Mouse (Mus musculus) lung, embryonic 14.5 days (tissue): ENCODE measurements around the gene Ptprd. TPM values are rescaled to one million over a fixed set of nuclear protein-coding genes. Genes with fewer than 3 reads are reported as not detected.
A peak's percentile ranks its signal among the peaks of the same experiment; 100 is the strongest.

Experiments used
- ATAC-seq: fragments of 200-750 bp; cut with Nextera tagmentation; 2 replicates; pipeline ENCODE4 v1.8.0; 2017; ENCODE audit warnings: mild to moderate bottlenecking, moderate TSS enrichment, moderate library complexity; ENCODE audit not compliant: insufficient read depth
- DNase-seq: peaks from one replicate; pipeline ENCODE4 v3.0.0-alpha.2; 2015
- H3K27ac ChIP-seq: fragments of 300-500 bp; sonication (generic); 2 replicates; pipeline ENCODE4 v1.5.1; 2014; ENCODE audit warnings: low read depth, mild to moderate bottlenecking, moderate library complexity
- H3K27me3 ChIP-seq: fragments of 300-500 bp; sonication (generic); 2 replicates; pipeline ENCODE4 v1.6.1; 2014; ENCODE audit warnings: low read length, control low read depth; ENCODE audit not compliant: insufficient read depth
- H3K36me3 ChIP-seq: fragments of 300-500 bp; sonication (generic); 2 replicates; pipeline ENCODE4 v1.6.1; 2014; ENCODE audit warnings: control low read depth; ENCODE audit not compliant: insufficient read depth
- H3K4me1 ChIP-seq: fragments of 300-500 bp; sonication (generic); 2 replicates; pipeline ENCODE4 v1.6.1; 2014; ENCODE audit warnings: antibody characterized with exemption, control low read depth; ENCODE audit not compliant: insufficient read depth
- H3K4me2 ChIP-seq: fragments of 300-500 bp; sonication (generic); 2 replicates; pipeline ENCODE4 v1.6.1; 2014; ENCODE audit warnings: mild to moderate bottlenecking
- H3K4me3 ChIP-seq: fragments of 300-500 bp; sonication (generic); 2 replicates; pipeline ENCODE4 v1.5.1; 2014; ENCODE audit warnings: low read depth, low read length
- H3K9ac ChIP-seq: fragments of 300-500 bp; sonication (generic); 2 replicates; pipeline ENCODE4 v1.6.1; 2014
- H3K9me3 ChIP-seq: fragments of 300-500 bp; sonication (generic); 2 replicates; pipeline ENCODE4 v1.6.1; 2016; ENCODE audit warnings: low read depth, low read length, control low read depth
- CTCF ChIP-seq: IDR thresholded peaks from 2 replicates; pipeline ENCODE4 v1.5.1; 2016; ENCODE audit warnings: antibody characterized with exemption, low read depth
- WGBS: fragments of 180-500 bp; shearing (Covaris S2); extraction: QIAGEN DNeasy Blood & Tissue Kit; methylation state at CpG from one replicate; pipeline ENCODE4 v1.1.7; 2014; 5-methylcytosine and 5-hydroxymethylcytosine counted together
- polyA plus RNA-seq: library from polyadenylated mRNA; unstranded; fragments of >200 nt; fragmentation: Nextera tagmentation; extraction: Ambion mirVana; gene quantifications from 2 replicates; pipeline ENCODE4 v1.2.1, GENCODE M21; 2014

The Ptprd gene
- polyA plus RNA-seq, 1 experiment from 2014 or later = 25.3 TPM

- no peak overlapping the region for H3K4me2 ChIP-seq
- ATAC-seq (peak; percentile 54; the same call in 1 of the 2 replicates), DNase-seq (peak; percentile 63)
- H3K4me1 ChIP-seq = no peaks in the 10 kb centered on the region; the same call in 1 of the 2 replicates
- no peaks in the 10 kb centered on the region for H3K9me3 ChIP-seq
- no peaks in the 10 kb centered on the region for H3K36me3 ChIP-seq
- peak; percentile 79 for TF ChIP-seq CTCF
- H3K27me3 ChIP-seq = no peaks in the 10 kb centered on the region
- H3K27ac ChIP-seq = no peak overlapping the region
- H3K4me3 ChIP-seq = no peak overlapping the region
- WGBS = 34% methylated on average over 5 of the region's 5 CpGs
- H3K9ac ChIP-seq = no peak overlapping the region
These were observed 692.6 kb downstream of the Ptprd start for GRCm38 (mm10) chr4:77519166-77519565.

GRCm38 (mm10) chr4:77513914-77514628, 697.7 kb downstream of the Ptprd start:
- DNase-seq = peak; percentile 52
- peak; percentile 83; the same call in 1 of the 2 replicates for ATAC-seq
- Histone ChIP-seq H3K4me3 (no peak overlapping the region), H3K4me1 (no peaks in the 10 kb centered on the region; the same call in 1 of the 2 replicates), H3K4me2 (no peak overlapping the region), H3K27ac (no peak overlapping the region), H3K9ac (no peak overlapping the region), H3K27me3 (no peaks in the 10 kb centered on the region), H3K9me3 (no peaks in the 10 kb centered on the region), H3K36me3 (no peaks in the 10 kb centered on the region)
- TF ChIP-seq CTCF = no peak
- 22% methylated on average over 5 of the region's 5 CpGs for WGBS

GRCm38 (mm10) chr4:77513041-77513440, 698.7 kb downstream of the Ptprd start:
- no peak for ATAC-seq
- WGBS = 42% methylated on average over 3 of the region's 3 CpGs

GRCm38 (mm10) chr4:77454049-77454448, 757.7 kb downstream of the Ptprd start:
- Histone ChIP-seq H3K27ac (no peak overlapping the region), H3K9ac (no peak overlapping the region), H3K36me3 (no peaks in the 10 kb centered on the region), H3K4me1 (no peaks in the 10 kb centered on the region), H3K9me3 (no peaks in the 10 kb centered on the region), H3K4me3 (no peak overlapping the region), H3K4me2 (no peak overlapping the region), H3K27me3 (no peaks in the 10 kb centered on the region)
- 68% methylated on average over 7 of the region's 7 CpGs for WGBS
- ATAC-seq (no peak), DNase-seq (no peak)
- TF ChIP-seq CTCF = no peak

More at GRCm38 (mm10) chr4:77513041-77513440, 698.7 kb downstream of the Ptprd start:
- no peaks in the 10 kb centered on the region for H3K9me3 ChIP-seq
- no peak overlapping the region for H3K9ac ChIP-seq
- no peaks in the 10 kb centered on the region for H3K27me3 ChIP-seq
- H3K4me3 ChIP-seq = no peak overlapping the region
- no peak for DNase-seq
- H3K4me1 ChIP-seq = no peaks in the 10 kb centered on the region; the same call in 1 of the 2 replicates
- TF ChIP-seq CTCF = no peak
- no peaks in the 10 kb centered on the region for H3K36me3 ChIP-seq
- H3K27ac ChIP-seq = no peak overlapping the region
- H3K4me2 ChIP-seq = no peak overlapping the region

DNA sequence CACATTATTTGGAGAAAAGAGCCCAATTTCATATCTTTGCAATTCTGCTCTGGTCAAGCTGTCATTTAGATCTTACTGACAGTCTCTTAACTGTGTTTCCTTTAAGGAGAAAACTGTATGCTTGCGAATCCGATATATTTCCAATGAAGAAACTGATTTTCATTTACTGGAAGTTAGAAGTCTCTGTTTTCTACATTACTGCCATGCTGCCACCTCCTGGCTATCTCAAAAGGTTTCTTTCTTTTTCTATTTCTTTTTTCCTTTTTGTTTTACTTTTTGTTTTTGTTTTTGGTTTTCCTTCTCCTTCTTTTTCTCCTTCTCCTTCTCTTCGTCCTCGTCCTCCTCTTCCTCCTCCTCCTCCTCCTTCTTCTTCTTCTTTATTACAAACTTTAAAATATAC, 812.6 kb downstream of the Ptprd start:
- TF ChIP-seq CTCF = no peak
- DNase-seq = peak; percentile 26
- WGBS = 69% methylated on average over 4 of the region's 4 CpGs
- H3K9me3 ChIP-seq = no peaks in the 10 kb centered on the region
- no peak overlapping the region for H3K4me3 ChIP-seq
- ATAC-seq = no peak
- no peaks in the 10 kb centered on the region for H3K27me3 ChIP-seq
- no peaks in the 10 kb centered on the region for H3K36me3 ChIP-seq
- H3K4me1 ChIP-seq = no peaks in the 10 kb centered on the region
- H3K27ac ChIP-seq = no peak overlapping the region
- no peak overlapping the region for H3K4me2 ChIP-seq
- no peak overlapping the region for H3K9ac ChIP-seq

GRCm38 (mm10) chr4:77361728-77362127, 850.0 kb downstream of the Ptprd start:
- peak; percentile 1 for DNase-seq
- no peaks in the 10 kb centered on the region for H3K4me1 ChIP-seq
- H3K27ac ChIP-seq = no peak overlapping the region
- H3K9ac ChIP-seq = no peak overlapping the region
- H3K36me3 ChIP-seq = no peaks in the 10 kb centered on the region
- no peak overlapping the region for H3K4me3 ChIP-seq
- H3K9me3 ChIP-seq = no peaks in the 10 kb centered on the region
- no peak overlapping the region for H3K4me2 ChIP-seq
- no peak for TF ChIP-seq CTCF
- peak; percentile 52; the same call in 1 of the 2 replicates for ATAC-seq
- H3K27me3 ChIP-seq = no peaks in the 10 kb centered on the region

DNA sequence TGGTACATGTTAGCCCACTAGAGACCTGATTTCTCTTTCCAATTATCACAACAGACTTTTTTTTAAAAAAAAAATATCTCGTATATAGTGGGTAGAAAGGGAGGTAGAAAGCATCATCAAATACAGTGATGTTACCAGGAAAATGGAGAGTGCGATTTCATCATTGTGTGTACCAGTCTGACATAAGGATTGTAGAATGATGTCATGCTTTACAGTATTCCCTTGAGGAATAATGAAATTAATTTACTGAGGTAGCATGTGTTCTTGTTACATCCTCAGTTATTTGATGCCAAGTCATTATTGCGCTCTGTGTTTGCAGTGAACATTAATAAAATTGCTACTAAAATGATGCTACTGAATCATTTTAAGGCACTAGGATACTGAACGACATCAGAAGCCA, 884.6 kb downstream of the Ptprd start:
- Histone ChIP-seq H3K27me3 (no peaks in the 10 kb centered on the region), H3K36me3 (no peaks in the 10 kb centered on the region), H3K4me1 (no peaks in the 10 kb centered on the region), H3K27ac (no peak overlapping the region), H3K9me3 (no peaks in the 10 kb centered on the region), H3K9ac (no peak overlapping the region), H3K4me2 (no peak overlapping the region), H3K4me3 (no peak overlapping the region)
- TF ChIP-seq CTCF = no peak
- no peak for DNase-seq
- no peak for ATAC-seq
- 81% methylated on average over 4 of the region's 4 CpGs for WGBS
